Mouse (Mus musculus): Measurements from ENCODE around the gene Evl.
"Not testable (repeated sequence)": the region's sequence is repeated elsewhere in the genome, so short reads cannot be mapped to it uniquely, and the experiment has no call there.

The Evl gene

DNA sequence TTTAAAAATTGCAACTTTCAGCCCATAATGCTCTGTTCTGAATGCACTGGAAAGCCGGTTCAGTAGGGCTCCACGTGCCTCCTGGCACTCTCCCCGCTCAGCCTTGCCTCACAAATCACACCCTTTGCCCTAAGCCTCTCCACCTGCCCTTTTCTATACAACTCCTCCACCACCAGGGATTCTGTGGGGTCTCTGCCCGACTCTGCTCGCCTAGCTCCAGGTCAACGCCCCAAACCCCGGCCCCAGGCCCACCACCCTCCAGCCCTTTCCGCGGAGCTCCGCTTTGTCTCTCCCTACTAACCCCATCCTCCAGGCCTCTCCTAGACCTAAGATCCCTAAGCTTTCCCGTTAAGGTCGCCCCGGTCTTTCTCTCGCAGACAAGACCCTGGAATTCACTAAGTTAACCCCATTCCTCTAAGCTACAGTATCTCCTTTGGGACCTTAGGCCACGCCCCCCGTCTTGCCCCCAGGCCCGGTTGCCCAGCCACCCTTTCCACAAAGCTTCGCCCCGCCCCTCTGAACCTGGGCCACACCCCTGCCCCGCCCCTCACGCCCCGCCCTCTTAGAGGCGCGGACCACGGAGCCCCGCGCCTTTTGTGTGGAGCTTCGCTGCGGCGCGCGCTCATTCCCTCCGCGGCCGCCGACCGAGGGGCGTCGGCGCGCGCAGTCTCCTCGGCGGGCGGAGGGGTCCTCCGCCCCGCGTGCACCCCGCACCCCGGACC, at the start of gene Evl:
TSS of gene Evl (plus strand) at position 601 of the 722 bp plus-strand sequence.
- no peak for DNase-seq (ENCODE audit: extremely low read depth, low read depth)

DNA sequence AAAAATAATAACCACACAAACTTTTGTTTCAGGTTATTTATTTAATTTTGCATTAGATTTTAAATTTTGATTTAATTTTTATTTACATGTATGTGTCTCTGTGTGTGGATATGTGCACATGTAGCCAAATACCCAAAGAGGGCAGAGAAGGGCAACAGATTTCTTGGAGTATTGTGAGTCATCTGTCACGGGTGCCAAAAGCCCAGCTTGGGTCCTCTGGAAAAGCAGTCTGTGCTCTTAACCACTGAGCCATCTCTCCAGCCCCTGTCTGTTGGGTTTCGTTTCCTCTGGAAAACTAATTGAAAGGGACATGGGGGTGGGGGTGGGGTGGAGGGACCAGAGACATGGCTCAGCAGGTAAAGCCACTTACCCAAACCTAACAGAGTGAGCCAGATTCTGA, 48.7 kb upstream of the Evl start:
- no peak for DNase-seq (ENCODE audit: extremely low read depth, low read depth)

DNA sequence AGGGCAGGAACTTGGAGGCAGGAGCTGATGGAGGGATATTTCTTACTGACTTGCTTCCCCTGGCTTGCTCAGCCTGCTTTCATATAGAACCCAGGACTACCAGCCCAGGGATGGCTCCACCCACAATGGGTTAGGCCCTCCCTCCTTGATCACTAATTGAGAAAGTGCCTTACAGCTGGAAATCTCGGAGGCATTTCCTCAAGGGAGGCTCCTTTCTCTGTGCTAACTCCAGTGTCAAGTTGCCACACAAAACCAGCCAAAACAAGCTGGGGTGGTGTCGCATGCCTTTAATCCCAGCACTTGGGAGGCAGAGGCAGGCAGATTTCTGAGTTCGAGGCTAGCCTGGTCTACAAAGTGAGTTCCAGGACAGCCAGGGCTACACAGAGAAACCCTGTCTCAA, 47.5 kb upstream of the Evl start:
- not testable (repeated sequence) for DNase-seq (ENCODE audit: extremely low read depth, low read depth)

DNA sequence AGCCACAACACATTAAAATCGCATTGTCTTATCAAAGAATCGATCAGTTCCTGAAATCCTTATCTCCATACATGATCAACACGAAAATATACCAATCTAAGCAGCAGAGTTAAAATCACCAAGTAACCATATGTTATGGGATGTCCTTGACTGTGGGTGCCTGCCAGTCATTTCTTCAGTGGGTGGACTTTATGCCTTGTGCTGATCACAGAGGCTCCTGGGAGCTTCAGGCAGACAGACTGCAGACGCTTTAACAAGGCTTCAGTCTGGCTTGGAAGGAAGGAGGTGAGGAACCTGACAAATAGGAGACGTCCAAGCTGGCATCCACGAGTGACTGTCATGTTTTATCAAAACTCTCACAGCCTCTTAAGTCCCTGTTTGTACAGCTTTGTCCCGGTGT, 43.9 kb upstream of the Evl start:
- DNase-seq (ENCODE audit: extremely low read depth, low read depth): no peak

DNA sequence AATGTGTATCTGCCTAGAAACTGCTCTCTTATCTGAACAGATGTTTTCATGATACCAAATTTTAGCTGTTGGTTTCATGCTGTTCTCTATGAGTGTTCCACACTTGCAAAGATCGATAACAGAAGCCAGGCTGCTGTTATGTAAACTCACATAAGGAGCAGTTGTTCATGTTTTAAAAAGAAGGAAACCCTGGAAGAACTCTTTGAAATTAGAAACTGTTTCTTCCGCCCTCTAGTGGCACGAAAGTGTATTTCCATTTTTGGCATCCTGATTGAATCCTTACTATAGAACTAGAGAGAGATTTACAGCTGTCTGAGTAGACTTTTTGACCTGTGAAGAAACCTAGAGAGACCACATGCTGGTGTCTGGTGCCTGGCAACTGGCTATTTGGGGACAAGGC, 43.5 kb upstream of the Evl start:
- DNase-seq (ENCODE audit: extremely low read depth, low read depth): no peak

DNA sequence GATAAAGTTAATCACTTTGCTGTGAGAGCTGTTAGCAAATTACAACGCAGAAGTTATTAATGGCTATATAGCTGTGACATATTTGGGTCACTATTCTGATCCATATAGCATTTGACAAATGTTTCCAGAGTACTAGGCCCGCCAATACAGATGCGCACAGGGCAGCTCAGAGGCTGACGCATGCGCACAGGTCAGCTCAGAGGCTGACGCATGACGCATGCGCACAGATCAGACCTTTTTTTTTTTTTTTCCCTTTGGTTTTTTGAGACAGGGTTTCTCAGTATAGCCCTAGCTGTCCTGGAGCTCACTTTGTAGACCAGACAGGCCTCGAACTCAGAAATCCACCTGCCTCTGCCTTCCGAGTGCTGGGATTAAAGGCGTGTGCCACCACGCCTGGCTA, 39.1 kb upstream of the Evl start:
- DNase-seq (ENCODE audit: extremely low read depth, low read depth): no peak

DNA sequence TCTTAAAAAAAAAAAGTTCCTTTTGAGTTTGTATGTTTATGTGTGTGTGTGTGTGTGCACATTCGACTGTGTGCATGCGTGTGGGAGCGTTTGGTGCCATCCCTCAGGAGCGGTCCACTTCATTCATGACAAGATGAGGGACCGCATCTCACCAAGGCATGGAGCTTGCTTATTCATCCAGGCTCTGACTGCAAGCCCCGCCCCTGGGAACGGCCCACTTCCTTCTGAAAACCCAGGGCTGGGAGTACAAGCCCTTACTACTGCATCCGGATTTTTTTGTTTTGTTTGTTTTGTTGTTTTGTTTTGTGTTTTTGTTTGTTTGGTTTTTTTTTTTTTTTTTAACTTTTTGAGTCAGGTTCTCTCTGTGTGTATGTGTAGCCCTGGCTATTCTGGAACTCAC, 35.1 kb upstream of the Evl start:
- no peak for DNase-seq (ENCODE audit: extremely low read depth, low read depth)

DNA sequence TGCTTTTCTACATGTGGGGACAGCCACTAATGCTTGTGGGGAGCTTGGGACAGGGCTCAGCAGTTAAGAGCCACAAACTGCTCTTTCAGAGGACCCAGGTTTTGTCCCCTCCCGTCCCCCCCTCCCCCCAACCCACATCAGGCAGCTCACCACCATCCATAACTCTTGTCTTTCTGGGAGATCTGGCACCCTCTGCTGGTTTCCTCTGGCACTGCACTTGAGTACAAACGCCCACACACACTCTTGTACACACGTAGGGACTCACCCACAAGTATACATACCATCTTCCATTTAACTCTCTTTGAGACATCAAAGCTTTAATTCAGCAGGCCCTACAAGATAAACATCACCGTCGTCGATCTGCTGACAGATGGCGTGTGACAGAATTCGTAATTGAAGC, 25.3 kb upstream of the Evl start:
- DNase-seq (ENCODE audit: extremely low read depth, low read depth): no peak

DNA sequence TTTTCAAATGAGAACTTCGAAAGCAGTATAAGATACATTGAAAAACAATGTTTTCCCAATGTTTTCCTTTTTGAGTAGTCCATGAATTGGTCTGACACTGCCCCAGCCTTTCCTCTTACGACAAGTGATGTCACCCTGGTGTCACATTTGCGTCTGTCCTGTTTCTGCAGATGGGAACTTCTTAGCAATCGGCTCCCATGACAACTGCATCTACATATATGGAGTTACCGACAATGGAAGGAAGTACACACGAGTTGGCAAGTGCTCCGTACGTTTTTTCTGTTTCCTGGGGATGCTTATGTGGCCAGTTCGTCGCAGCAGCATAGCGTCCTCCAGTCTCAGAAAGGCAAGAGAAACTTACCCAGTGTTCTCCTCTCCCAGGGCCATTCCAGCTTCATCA, 20.0 kb upstream of the Evl start:
- DNase-seq (ENCODE audit: extremely low read depth, low read depth): no peak

DNA sequence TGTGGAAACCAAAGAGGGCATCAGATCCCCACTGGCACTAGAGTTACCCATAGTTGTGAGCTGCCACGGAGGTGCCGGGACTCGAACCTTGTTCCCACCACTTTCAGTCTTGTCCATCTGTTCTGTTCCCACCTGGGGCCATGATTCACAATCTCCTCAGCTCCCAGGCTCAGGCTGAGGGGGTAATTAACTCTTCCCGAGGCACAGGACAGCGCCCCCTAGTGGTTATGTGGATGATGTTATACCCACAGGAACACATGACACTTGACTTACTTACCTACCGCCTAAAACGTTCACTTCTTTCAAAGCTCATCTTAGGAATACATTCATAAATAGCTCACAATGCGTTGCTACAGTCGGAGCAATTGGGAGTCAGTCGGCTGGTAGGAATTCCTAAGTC, 18.1 kb upstream of the Evl start:
- DNase-seq (ENCODE audit: extremely low read depth, low read depth): no peak

DNA sequence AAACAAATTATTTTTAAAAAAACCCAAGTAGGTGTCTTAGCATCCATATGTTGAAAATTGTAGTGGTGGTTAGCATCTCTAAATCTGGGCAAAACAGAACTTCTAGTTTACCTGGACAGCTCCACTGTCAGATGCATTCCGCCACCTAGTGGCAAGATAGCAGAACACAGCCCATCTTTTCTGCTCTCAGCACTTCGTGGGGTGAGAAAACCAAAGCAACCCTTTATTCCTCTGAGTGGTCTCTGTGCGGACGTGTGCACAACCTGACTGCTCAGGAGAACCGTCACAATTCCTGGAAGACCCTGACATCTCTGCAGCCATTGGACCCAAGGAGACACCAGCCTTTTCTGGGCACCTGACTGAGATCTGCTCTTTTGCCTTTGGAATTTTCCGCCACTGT, 13.4 kb upstream of the Evl start:
- DNase-seq (ENCODE audit: extremely low read depth, low read depth): no peak

DNA sequence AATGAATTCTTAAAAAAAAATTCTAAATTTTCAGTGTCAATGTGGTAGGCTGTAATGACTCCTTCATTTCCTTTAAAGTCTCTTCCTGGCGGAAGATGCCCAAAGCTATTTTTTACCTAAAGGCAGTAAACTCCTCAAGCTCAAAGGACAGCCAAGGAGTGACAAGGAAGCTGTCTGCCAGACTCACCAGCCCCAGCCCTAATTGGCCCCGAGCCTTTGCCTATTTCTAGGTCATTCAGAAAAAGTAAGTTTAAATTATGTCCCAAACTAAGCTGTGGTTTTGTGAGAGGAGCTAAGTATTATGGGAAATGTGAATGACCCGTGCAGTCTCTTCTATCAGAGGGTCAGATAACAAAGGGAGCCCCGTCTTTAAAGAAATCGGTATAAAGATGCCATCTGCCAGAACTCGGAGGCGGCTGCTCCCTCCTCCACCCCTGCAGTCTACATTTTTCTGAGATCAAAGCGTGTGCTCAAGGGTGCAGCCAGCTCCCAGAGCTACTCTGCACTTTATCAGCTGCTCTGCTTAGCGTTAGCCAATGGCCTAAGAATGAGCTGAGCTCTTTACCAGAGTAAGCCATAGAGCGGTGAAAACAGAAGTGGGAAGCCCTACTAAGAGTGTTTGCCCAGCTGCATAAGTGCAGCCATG, 7.9 kb upstream of the Evl start:
- DNase-seq (ENCODE audit: extremely low read depth, low read depth): no peak

DNA sequence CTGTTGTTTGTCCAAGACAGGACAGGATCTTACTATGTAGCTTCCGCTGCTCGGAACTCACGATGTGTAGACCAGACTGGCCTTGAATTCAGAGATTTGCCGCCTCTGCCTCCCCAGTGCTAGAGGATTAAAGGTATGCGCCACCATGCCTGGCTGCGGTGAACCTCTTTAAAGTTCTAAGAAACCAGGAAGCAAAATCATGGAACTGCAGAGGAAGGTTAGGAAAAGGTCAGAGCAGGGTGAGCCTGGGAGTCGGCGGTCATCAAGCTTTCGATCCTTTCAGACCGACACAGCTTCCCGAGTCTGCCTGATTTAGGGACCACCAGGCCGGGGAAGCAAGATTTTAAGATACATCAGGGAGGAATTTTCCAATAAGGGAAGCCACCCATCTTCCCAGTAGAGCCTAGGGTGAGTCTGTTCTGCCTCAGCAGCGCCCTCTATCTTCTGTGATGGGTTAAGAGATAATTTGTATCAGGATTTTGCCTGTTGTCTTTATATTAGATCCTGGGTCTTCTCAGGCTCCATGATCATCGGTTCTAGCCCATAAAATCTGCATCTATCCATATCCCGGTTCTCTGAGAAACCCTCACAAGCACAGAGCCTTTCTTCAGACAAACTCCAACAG, 7.2 kb upstream of the Evl start:
- no peak for DNase-seq (ENCODE audit: extremely low read depth, low read depth)

DNA sequence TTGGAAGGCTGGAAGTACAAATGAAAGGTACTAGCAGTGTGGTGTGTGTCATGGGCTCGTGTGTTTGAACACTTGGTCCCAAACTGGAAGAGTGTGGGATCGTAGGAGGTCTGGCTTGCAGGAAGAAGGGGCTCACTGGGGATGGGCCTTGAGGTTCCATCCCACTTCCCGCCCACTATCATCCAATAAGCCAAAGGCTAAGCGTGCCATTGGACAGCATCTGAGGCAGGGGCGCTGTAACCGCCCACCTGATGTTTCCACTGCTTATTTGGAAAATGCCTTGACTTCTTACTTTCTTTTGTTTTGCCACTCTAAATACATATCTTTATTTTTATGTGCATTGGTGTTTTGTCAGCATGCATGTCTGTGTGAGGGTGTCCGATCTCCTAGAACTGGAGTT, 2.8 kb upstream of the Evl start:
- DNase-seq (ENCODE audit: extremely low read depth, low read depth): no peak

DNA sequence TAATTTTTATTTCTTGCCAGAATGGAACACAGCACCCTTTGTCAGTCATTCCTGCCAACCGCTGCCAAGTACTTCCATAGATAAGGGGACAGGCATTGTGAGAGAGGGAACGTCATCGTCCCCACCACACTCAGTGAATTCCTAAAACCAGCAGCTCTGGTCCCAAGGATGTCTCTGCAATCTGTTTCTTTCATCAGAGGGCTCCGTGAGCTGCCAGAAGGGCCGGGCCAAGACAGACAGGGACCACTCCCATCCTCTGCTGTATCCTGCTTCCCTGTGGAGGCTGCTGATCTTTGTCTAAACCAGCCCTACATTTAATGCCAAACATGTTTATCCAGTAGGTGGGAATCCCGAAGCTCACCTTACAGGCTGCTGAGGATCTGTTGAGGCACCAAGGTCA, 1.4 kb upstream of the Evl start:
- no peak for DNase-seq (ENCODE audit: extremely low read depth, low read depth)

DNA sequence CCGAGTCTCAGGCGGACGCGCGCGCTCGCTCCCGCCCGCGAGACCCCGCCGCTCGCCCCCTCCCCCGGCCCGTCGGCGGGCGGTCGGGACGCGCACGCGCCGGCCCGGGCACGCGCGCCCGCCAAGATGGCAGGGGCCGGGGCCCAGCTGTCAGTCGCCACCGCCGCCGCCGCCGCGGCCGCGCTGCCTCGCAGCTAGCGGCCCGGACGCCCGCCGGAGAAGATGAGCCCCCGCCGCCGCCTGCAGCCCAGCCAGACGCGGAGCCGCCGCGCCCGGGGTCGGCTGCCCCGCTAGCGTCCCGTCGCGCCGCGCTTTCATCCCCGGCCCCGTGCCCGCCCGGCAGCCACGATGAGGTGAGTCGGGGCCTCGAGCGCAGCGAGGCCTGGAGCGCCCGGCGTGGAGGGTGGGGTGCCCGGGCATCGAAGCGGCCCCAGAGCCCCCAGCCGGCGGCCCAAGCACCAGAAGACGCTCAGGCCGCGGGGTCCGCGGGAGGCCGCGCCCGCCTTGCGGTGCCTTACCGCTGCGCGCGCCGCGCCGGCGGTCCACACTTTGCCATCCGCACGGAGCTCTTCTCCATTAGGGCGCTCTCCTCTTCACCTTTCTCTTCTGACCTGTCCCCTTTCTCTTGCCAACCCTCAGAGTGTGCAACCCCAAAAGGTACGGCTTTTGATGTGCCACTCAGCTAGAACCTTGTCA, 489 bp downstream of the Evl start:
- DNase-seq (ENCODE audit: extremely low read depth, low read depth): no peak

DNA sequence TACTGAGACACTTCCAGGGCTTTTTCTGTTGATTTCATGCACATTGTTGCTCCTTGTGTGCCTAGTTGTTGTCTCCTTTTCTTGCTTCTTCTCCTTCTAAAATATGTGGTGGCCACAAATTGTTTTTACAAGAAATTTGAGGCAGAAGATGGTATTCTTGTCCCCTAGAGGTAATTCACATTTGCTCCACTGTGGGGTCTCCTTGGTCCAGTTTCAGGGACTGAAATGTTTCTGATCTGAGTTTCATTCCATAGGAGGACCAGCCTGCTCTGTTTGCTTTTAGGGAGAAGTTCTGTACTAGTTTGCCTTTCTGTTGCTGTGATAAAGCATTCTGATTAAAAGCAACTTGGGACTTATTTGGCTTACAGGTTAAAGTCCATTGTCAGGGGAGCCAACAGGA, 3.7 kb downstream of the Evl start:
- no peak for DNase-seq (ENCODE audit: extremely low read depth, low read depth)

DNA sequence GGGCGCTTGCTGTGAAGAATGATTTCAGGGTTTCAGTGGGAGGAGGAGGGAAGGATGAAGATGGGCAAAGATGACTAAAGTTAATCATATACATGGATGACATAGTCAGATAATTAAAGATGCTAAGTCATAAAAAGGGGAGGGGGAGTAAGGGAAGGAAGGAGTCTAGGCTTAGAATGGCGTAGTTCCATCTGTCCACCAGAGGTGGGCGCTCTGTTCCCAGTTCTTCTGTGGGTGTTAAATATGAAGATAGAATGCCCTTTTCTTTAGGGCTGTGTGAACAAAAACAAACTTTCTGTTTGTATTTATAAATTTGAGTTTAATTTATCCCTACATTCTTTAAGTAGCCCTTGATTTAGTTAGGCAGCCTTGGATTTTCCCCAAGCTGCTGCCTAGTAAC, 8.7 kb downstream of the Evl start:
- DNase-seq (ENCODE audit: extremely low read depth, low read depth): no peak

DNA sequence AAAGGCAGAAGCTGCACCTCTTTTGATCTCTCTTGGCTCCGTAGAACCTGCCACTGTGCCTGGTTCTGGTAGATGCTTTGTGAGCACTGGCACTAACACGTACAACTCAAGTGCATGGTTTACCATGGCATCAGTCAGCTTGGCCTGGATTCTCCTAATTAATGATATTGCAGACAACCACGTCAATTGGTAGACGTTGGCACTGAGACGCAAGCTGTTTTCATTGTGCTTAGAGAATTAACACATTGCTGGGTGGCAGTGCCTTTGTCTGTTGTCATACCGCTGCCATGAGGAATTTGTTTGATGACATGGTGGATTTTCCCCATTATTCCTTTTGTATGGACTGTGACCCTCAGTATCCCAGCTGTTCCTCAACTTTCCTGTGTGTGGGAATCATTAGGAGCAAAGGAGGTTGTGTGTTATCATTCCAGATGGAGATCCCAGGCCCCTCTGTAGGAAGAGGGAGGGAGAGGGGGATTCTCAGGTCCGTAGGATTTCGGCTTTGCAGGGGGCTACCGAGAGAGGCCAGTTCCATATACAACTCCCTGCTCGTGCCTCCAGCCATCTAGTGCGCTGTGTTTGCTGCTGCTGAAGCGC, 10.5 kb downstream of the Evl start:
- no peak for DNase-seq (ENCODE audit: extremely low read depth, low read depth)

DNA sequence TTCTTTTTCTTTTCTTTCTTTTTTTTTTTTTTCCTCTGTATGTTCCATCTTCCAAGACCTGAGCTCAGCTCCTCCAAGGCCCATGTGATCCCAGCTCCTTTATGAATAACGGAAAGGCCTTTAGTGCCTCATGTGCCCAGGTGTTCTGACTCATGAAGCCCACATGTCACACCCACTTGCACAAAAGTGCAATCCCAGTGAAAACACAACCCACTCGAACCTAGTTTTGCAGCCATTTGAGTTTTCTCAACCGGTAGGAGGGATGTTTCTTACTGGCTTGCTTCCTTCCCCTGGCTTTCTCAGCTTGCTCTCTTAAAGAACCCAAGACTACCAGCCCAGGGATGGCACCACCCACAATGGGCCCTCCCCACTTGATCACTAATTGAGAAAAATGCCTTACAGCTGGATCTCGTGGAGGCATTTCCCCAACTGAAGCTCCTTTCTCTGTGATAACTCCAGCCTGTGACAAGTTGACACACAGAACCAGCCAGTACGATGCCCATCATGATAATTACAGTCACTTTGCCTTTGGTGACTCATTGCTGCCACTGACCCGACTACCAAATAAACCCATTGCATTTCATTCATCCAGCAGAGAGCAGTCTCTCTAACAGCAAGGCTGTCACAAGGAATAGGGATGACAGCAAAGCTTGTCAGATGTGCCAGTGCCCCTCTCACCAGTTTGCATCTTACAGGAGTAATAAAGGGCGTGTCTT, 24.8 kb downstream of the Evl start:
- no peak for DNase-seq (ENCODE audit: extremely low read depth, low read depth)

DNA sequence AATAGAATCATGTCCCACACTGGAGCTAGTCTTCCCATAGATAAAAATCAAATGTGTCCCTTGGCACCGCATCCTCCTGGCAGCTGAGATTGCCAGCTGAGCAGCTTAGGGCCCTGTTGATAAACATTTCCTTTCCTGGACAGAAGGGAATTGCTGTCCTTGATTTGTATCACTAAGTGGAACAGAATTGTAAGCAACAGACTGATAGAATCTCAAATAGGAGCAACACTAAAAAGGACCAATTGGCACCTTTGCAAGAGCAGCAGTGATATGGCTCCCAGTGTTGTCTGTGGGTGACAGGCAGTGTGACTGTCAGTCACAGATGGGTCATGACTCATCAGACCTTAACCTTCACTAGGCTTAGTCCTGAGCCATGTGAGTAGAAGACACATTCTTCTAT, 29.3 kb downstream of the Evl start:
- no peak for DNase-seq (ENCODE audit: extremely low read depth, low read depth)

Data from MEL-GATA-1-ER (cell line).